Mouse (Mus musculus) intestine, embryonic 15.5 days (tissue): ENCODE results near the gene Chrna4. TPM values are rescaled to one million over a fixed set of nuclear protein-coding genes. Genes with fewer than 3 reads are reported as not detected.

Source experiments
- ATAC-seq: fragments of 200-750 bp; cut with Nextera tagmentation; 2 replicates; pipeline ENCODE4 v1.8.0; 2017; ENCODE audit warnings: moderate TSS enrichment, moderate library complexity
- H3K27ac ChIP-seq: fragments of 300-500 bp; sonication (generic); 2 replicates; pipeline ENCODE4 v1.5.1; 2015; ENCODE audit warnings: mild to moderate bottlenecking, inconsistent platforms
- H3K27me3 ChIP-seq: fragments of 300-500 bp; sonication (generic); replicated peaks from 2 replicates; pipeline ENCODE4 v1.6.1; 2015; ENCODE audit warnings: inconsistent platforms
- H3K36me3 ChIP-seq: fragments of 300-500 bp; sonication (generic); 2 replicates; pipeline ENCODE4 v1.6.1; 2015; ENCODE audit warnings: inconsistent platforms
- H3K4me1 ChIP-seq: fragments of 300-500 bp; sonication (generic); replicated peaks from 2 replicates; pipeline ENCODE4 v1.6.1; 2015; ENCODE audit warnings: inconsistent platforms
- H3K4me2 ChIP-seq: fragments of 300-500 bp; sonication (generic); replicated peaks from 2 replicates; pipeline ENCODE4 v1.6.1; 2015; ENCODE audit warnings: mild to moderate bottlenecking, inconsistent platforms
- H3K4me3 ChIP-seq: fragments of 300-500 bp; sonication (generic); replicated peaks from 2 replicates; pipeline ENCODE4 v1.5.1; 2015; ENCODE audit warnings: inconsistent platforms
- H3K9ac ChIP-seq: fragments of 300-500 bp; sonication (generic); 2 replicates; pipeline ENCODE4 v1.6.1; 2015; ENCODE audit warnings: inconsistent platforms
- H3K9me3 ChIP-seq: fragments of 300-500 bp; sonication (generic); 2 replicates; pipeline ENCODE4 v1.6.1; 2016; ENCODE audit warnings: inconsistent platforms
- WGBS: fragments of 180-500 bp; shearing (Covaris S2); methylation state at CpG from one replicate; pipeline ENCODE4 v1.1.7; 2015; 5-methylcytosine and 5-hydroxymethylcytosine counted together
- polyA plus RNA-seq: library from polyadenylated mRNA; unstranded; fragments of >200 nt; fragmentation: Nextera tagmentation; extraction: Ambion mirVana; gene quantifications from 2 replicates; pipeline ENCODE4 v1.2.1, GENCODE M21; 2015

Chrna4 gene
- polyA plus RNA-seq, 1 experiment from 2014 or later: 1.1 TPM

DNA sequence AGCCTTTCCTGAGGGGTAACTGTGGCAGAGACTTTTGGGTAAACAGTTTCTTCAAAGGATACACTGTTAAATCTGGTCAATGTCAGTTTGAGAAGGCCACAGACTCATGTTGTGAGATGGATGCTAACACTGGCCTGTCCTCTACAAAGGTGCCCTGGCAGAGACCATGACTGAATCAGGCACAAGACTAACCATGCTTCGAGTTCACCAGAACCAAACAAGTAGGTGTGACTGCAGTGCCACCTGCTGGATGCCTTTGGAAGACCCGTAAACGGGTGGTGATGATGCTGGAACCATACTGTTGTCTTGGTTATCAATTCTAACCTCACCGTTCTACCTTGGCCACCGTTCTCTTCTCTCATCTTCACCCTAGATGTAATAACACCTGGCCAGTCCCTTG, 16.8 kb upstream of the Chrna4 start:
- Histone ChIP-seq H3K4me3 (no peak overlapping the region), H3K4me1 (no peaks in the 10 kb centered on the region), H3K4me2 (no peak overlapping the region), H3K27me3 (no peaks in the 10 kb centered on the region; the same call in 1 of the 2 replicates), H3K27ac (no peak overlapping the region), H3K9ac (no peak overlapping the region), H3K9me3 (no peaks in the 10 kb centered on the region), H3K36me3 (no peaks in the 10 kb centered on the region)
- ATAC-seq: peak; percentile 51; the same call in 1 of the 2 replicates
- WGBS: 10% methylated on average over 5 of the region's 5 CpGs

DNA sequence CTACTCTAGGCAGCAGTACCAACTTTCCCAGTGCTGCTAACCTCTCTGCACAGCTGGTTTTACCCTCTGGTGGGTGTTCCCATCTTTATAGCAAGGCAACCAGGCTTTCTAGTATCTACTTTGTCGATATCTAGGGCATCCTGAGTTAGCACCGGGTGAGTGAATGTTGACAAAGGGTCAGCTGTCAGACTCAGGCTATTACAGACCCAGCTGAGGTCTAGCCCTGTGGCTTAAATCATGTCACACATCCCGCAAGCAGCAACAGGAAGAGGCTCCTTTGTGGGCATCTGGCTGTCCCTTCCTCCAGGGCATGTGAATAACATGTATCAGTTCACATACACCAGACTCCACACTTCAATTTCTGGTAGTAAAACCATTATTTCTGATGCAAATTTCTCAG, 14.8 kb upstream of the Chrna4 start:
- H3K9me3 ChIP-seq: no peaks in the 10 kb centered on the region
- no peaks in the 10 kb centered on the region for H3K4me1 ChIP-seq
- H3K27me3 ChIP-seq: no peaks in the 10 kb centered on the region; the same call in 1 of the 2 replicates
- H3K9ac ChIP-seq: no peak overlapping the region
- H3K4me2 ChIP-seq: no peak overlapping the region
- no peak overlapping the region for H3K4me3 ChIP-seq
- WGBS: 35% methylated on average over 3 of the region's 3 CpGs
- no peak overlapping the region for H3K27ac ChIP-seq
- no peak for ATAC-seq
- H3K36me3 ChIP-seq: no peaks in the 10 kb centered on the region

- 47% methylated on average over 8 of the region's 8 CpGs for WGBS
Observed at GRCm38 (mm10) chr2:181057341-181057740, 14.0 kb upstream of the Chrna4 start.

GRCm38 (mm10) chr2:181052171-181052570, 8.8 kb upstream of the Chrna4 start:
- no peaks in the 10 kb centered on the region for H3K4me1 ChIP-seq
- no peak overlapping the region for H3K4me2 ChIP-seq
- ATAC-seq: no peak
- no peak overlapping the region for H3K27ac ChIP-seq
- no peaks in the 10 kb centered on the region for H3K9me3 ChIP-seq
- no peaks in the 10 kb centered on the region for H3K36me3 ChIP-seq
- peaks cover 10% of the 10 kb centered on the region for H3K27me3 ChIP-seq
- H3K4me3 ChIP-seq: no peak overlapping the region
- 87% methylated on average over 1 of the region's 1 CpGs for WGBS
- H3K9ac ChIP-seq: no peak overlapping the region

More at GRCm38 (mm10) chr2:181057341-181057740, 14.0 kb upstream of the Chrna4 start:
- Histone ChIP-seq H3K27me3 (no peaks in the 10 kb centered on the region; the same call in 1 of the 2 replicates), H3K4me1 (no peaks in the 10 kb centered on the region), H3K4me2 (no peak overlapping the region), H3K9ac (no peak overlapping the region), H3K36me3 (no peaks in the 10 kb centered on the region), H3K9me3 (no peaks in the 10 kb centered on the region), H3K27ac (no peak overlapping the region), H3K4me3 (no peak overlapping the region)
- no peak for ATAC-seq

- Histone ChIP-seq H3K4me3 (no peak overlapping the region), H3K27me3 (peaks cover 12% of the 10 kb centered on the region), H3K4me2 (no peak overlapping the region), H3K9ac (no peak overlapping the region), H3K36me3 (no peaks in the 10 kb centered on the region), H3K27ac (no peak overlapping the region), H3K9me3 (no peaks in the 10 kb centered on the region), H3K4me1 (no peaks in the 10 kb centered on the region)
- 82% methylated on average over 9 of the region's 9 CpGs for WGBS
- no peak for ATAC-seq
Observed at GRCm38 (mm10) chr2:181048986-181049385, 5.6 kb upstream of the Chrna4 start.

DNA sequence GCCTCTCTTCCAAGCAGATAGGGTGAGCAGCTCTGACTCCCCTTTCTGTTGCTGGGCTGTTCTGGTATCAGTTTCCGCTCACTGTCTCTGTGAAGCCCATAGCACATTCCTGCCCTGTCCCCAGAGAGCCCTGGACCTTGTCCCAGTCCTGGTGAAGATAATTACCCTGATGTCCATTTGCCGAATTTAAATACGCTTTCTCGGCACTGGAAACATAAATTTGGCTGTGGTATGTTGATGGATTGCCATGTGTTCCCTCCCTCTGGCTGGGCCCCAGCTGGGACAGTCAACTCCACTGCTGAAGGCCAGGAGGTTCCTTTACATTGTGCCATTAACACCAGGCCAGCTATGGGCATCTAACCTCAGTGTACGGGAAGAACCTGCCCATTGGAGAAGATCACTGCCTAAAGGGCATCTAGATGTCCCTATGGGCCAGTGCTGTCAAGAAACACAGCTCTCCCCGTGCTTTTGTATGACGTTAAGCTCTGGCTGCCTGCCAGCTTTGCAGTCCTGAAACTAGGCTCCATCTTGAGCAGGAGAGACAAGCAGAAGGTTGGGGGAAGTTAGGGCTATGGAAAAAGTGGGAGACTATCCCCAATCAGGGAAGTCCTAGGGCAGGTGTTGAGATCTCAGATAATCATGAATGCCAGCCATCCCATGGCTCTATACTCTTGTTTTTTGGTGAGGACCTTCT, 5.1 kb upstream of the Chrna4 start:
- no peak overlapping the region for H3K4me3 ChIP-seq
- no peak overlapping the region for H3K27ac ChIP-seq
- no peaks in the 10 kb centered on the region for H3K4me1 ChIP-seq
- no peak for ATAC-seq
- peaks cover 12% of the 10 kb centered on the region for H3K27me3 ChIP-seq
- no peak overlapping the region for H3K4me2 ChIP-seq
- WGBS: 52% methylated on average over 7 of the region's 7 CpGs
- H3K36me3 ChIP-seq: no peaks in the 10 kb centered on the region
- H3K9me3 ChIP-seq: no peaks in the 10 kb centered on the region
- no peak overlapping the region for H3K9ac ChIP-seq

GRCm38 (mm10) chr2:181044001-181044400, 655 bp upstream of the Chrna4 start:
- H3K4me2 ChIP-seq: no peak overlapping the region
- peaks cover 6% of the 10 kb centered on the region for H3K4me1 ChIP-seq
- H3K4me3 ChIP-seq: no peak overlapping the region
- no peak overlapping the region for H3K9ac ChIP-seq
- peaks cover 30% of the 10 kb centered on the region for H3K27me3 ChIP-seq
- WGBS: 32% methylated on average over 3 of the region's 3 CpGs
- no peak overlapping the region for H3K27ac ChIP-seq
- H3K9me3 ChIP-seq: no peaks in the 10 kb centered on the region
- no peak for ATAC-seq
- H3K36me3 ChIP-seq: no peaks in the 10 kb centered on the region

DNA sequence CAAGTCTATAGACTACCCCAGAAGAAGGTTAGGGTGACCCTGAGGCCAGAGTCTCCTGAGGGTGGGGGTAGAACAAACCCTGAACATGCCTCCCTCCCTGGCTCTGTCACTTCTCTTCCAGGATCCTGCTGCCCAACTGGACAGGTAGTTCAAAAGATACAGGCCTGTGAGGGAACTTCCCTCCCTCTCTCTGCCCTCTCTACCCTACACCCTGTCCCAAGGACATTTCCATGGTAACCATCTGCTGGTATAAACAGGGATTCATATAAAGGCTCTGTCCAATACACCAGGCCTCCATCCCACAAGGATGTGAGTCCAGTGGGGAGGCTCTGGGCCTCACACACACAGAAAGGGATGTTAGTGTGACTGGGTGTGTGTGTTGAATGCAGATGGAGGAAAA, 970 bp downstream of the Chrna4 start:
- peaks cover 8% of the 10 kb centered on the region for H3K4me1 ChIP-seq
- no peak for ATAC-seq
- H3K27me3 ChIP-seq: peaks cover 46% of the 10 kb centered on the region
- no peak overlapping the region for H3K4me3 ChIP-seq
- no peak overlapping the region for H3K9ac ChIP-seq
- no peak overlapping the region for H3K27ac ChIP-seq
- no peaks in the 10 kb centered on the region for H3K36me3 ChIP-seq
- H3K4me2 ChIP-seq: no peak overlapping the region
- no peaks in the 10 kb centered on the region for H3K9me3 ChIP-seq

GRCm38 (mm10) chr2:181041941-181042340, 1.4 kb downstream of the Chrna4 start:
- no peaks in the 10 kb centered on the region for H3K9me3 ChIP-seq
- peaks cover 47% of the 10 kb centered on the region for H3K27me3 ChIP-seq
- H3K36me3 ChIP-seq: no peaks in the 10 kb centered on the region
- ATAC-seq: no peak
- H3K27ac ChIP-seq: no peak overlapping the region
- H3K4me2 ChIP-seq: no peak overlapping the region
- no peak overlapping the region for H3K9ac ChIP-seq
- 16% methylated on average over 7 of the region's 7 CpGs for WGBS
- H3K4me3 ChIP-seq: no peak overlapping the region
- peaks cover 8% of the 10 kb centered on the region for H3K4me1 ChIP-seq

- ATAC-seq: no peak; the same call in 1 of the 2 replicates
- Histone ChIP-seq H3K4me1 (peaks cover 8% of the 10 kb centered on the region), H3K27ac (no peak overlapping the region), H3K9ac (peak overlapping the region; percentile 41; the same call in 1 of the 2 replicates), H3K4me2 (peak overlapping the region; percentile 93), H3K9me3 (no peaks in the 10 kb centered on the region), H3K27me3 (peaks cover 62% of the 10 kb centered on the region), H3K36me3 (no peaks in the 10 kb centered on the region), H3K4me3 (peak overlapping the region; percentile 53)
- under 1% methylated on average over 16 of the region's 16 CpGs for WGBS
Observed at GRCm38 (mm10) chr2:181039356-181039680, 4.0 kb downstream of the Chrna4 start.

- peak overlapping the region; percentile 93 for H3K4me2 ChIP-seq
- peak overlapping the region; percentile 41 for H3K9ac ChIP-seq
- peaks cover 62% of the 10 kb centered on the region for H3K27me3 ChIP-seq
- H3K36me3 ChIP-seq: no peaks in the 10 kb centered on the region
- H3K4me3 ChIP-seq: peak overlapping the region; percentile 53
- H3K4me1 ChIP-seq: peaks cover 8% of the 10 kb centered on the region
- H3K9me3 ChIP-seq: no peaks in the 10 kb centered on the region
- no peak overlapping the region for H3K27ac ChIP-seq
- ATAC-seq: peak; percentile 52
- WGBS: under 1% methylated on average over 62 of the region's 63 CpGs
Observed at GRCm38 (mm10) chr2:181038644-181039355, 4.5 kb downstream of the Chrna4 start.

DNA sequence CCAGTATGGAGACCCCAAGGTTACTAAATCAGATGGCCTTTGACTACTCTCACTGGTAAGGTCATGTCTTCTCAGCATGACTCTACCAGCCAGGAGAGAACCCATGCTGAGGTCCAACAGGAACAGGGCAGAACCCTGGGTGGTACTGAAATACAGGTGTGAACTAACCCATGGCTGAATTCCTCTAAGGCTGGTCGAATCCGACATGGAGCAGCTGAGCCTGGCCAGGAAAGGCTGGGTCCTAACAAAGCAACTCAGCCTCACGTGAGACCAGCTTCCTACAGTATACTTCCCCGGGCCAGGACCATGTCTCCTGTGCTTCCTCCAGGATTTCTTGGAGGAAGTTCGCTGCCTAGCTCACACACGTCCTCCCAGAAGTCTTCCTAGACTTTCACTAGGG, 6.8 kb downstream of the Chrna4 start:
- Histone ChIP-seq H3K36me3 (no peaks in the 10 kb centered on the region), H3K4me2 (no peak overlapping the region), H3K9me3 (no peaks in the 10 kb centered on the region), H3K4me3 (no peak overlapping the region), H3K27me3 (peaks cover 62% of the 10 kb centered on the region), H3K4me1 (peaks cover 8% of the 10 kb centered on the region), H3K27ac (no peak overlapping the region), H3K9ac (no peak overlapping the region)
- 73% methylated on average over 6 of the region's 6 CpGs for WGBS
- ATAC-seq: no peak

DNA sequence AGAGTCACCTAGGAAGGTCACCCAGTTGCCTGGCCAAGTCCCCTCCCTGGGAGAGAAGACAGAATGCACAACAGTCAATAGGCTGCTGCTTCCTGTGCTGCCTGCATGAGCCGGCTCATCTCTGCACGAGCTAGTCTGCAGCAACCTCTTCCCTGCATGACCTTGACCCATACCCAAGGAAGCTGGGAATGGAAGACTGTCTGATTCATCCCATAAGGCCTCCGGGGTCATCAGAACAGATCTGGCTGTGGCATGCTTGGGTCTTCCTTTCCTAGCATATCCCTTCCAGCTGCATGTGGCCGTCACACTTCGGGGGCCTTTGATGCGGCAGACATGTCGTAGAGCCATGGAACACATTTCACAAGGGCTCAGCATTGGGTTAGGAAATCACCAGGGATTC, 8.2 kb downstream of the Chrna4 start:
- no peaks in the 10 kb centered on the region for H3K9me3 ChIP-seq
- WGBS: 80% methylated on average over 7 of the region's 7 CpGs

More for the DNA sequence above, 8.2 kb downstream of the Chrna4 start:
- ATAC-seq: no peak
- H3K4me2 ChIP-seq: no peak overlapping the region
- H3K27ac ChIP-seq: no peak overlapping the region
- H3K4me3 ChIP-seq: no peak overlapping the region
- H3K4me1 ChIP-seq: peaks cover 8% of the 10 kb centered on the region
- no peak overlapping the region for H3K9ac ChIP-seq
- H3K27me3 ChIP-seq: peaks cover 48% of the 10 kb centered on the region
- no peaks in the 10 kb centered on the region for H3K36me3 ChIP-seq
